Mouse (Mus musculus) ES-Bruce4 (cell line): ENCODE results near the gene Tent4a. TPM values are rescaled to one million over a fixed set of nuclear protein-coding genes. Genes with fewer than 3 reads are reported as not detected.
A peak's percentile ranks its signal among the peaks of the same experiment; 100 is the strongest.

Experiments
- H3K27ac ChIP-seq: 2 replicates; pipeline ENCODE4 v1.5.1; 2012; ENCODE audit warnings: low read length, inconsistent platforms; ENCODE audit not compliant: insufficient read depth
- H3K27me3 ChIP-seq: 2 replicates; pipeline ENCODE4 v1.6.1; 2012; ENCODE audit warnings: mild to moderate bottlenecking, low read length, inconsistent platforms; ENCODE audit not compliant: control insufficient read depth, poor library complexity, insufficient read depth, severe bottlenecking
- H3K36me3 ChIP-seq: 2 replicates; pipeline ENCODE4 v1.6.1; 2012; ENCODE audit warnings: inconsistent platforms, mild to moderate bottlenecking, low read length, moderate library complexity; ENCODE audit not compliant: control insufficient read depth, poor library complexity, insufficient read depth, severe bottlenecking
- H3K4me1 ChIP-seq: one replicate; pipeline ENCODE4 v1.8.1; 2011; ENCODE audit warnings: low read length; ENCODE audit not compliant: control insufficient read depth, insufficient read depth
- H3K4me3 ChIP-seq: 2 replicates; pipeline ENCODE4 v1.5.1; 2011; ENCODE audit warnings: low read depth, mild to moderate bottlenecking, low read length
- H3K9ac ChIP-seq: 2 replicates; pipeline ENCODE4 v1.6.1; 2012; ENCODE audit warnings: low read depth, mild to moderate bottlenecking, inconsistent platforms; ENCODE audit not compliant: poor library complexity, severe bottlenecking
- H3K9me3 ChIP-seq: replicated peaks from 2 replicates; pipeline ENCODE4 v1.6.1; 2012; ENCODE audit warnings: mild to moderate bottlenecking, low read length, inconsistent platforms; ENCODE audit not compliant: control insufficient read depth, poor library complexity, insufficient read depth, severe bottlenecking
- CTCF ChIP-seq: IDR thresholded peaks from one replicate; pipeline ENCODE4 v1.8.1; 2011; ENCODE audit warnings: low read depth, low read length
- EP300 ChIP-seq: IDR thresholded peaks from 2 replicates; pipeline ENCODE4 v1.6.1; 2011; ENCODE audit warnings: low read depth, low read length; ENCODE audit not compliant: insufficient read depth
- POLR2A ChIP-seq: IDR thresholded peaks from one replicate; pipeline ENCODE4 v1.8.1; 2011; ENCODE audit warnings: low read length; ENCODE audit not compliant: insufficient read depth
- polyA plus RNA-seq: library from polyadenylated mRNA; stranded (reverse); fragments of >200 nt; gene quantifications from 2 replicates; pipeline ENCODE4 v1.2.4, GENCODE M21; 2011; ENCODE audit warnings: low read depth; ENCODE audit not compliant: missing spikeins, insufficient read depth, insufficient read length

The Tent4a gene
- polyA plus RNA-seq, 1 experiment, result 34.8 TPM

DNA sequence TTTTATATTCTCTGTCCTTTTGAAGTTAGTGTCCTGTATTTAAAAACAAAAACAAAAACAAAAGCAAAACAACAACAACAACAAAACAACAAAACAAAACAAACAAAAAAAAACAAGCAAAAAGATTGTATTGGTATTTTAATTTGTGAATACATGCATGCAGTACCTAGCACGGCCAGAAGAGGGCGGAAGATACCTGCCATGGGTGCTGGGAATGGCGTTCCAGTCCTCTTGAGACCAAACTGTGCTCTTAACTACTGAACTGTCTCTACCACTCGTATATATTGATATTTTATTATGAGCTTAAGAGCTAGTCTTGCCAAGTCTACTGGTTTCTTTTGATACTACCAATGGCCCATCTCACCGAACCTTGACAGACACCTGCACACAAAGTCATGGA lies 18.6 kb upstream of the Tent4a start:
- no peaks in the 10 kb centered on the region for H3K4me1 ChIP-seq
- H3K4me3 ChIP-seq, result no peak overlapping the region
- no peak overlapping the region for H3K27ac ChIP-seq
- no peaks in the 10 kb centered on the region for H3K27me3 ChIP-seq
- no peaks in the 10 kb centered on the region for H3K36me3 ChIP-seq
- no peaks in the 10 kb centered on the region for H3K9me3 ChIP-seq
- no peak for TF ChIP-seq POLR2A
- TF ChIP-seq EP300, result no peak
- TF ChIP-seq CTCF, result peak; percentile 92
- H3K9ac ChIP-seq, result no peak overlapping the region

DNA sequence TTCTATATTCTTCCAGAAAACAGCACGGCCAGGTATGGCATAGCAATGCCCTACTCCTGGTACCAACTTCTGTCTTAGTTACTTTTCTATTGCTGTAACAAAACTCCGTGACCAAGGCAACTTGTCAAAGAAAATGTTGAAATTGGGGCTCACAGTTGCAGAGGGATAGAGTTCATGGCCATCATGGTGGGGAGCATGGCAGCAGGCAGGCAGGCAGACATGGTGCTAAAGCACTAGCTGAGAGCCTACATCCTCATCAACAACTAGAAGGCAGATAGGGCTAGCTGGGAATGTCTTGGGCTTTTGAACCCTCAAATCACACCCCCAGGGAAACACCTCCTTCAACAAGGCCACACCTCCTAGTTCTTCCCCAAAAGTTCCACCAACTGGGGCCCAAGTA lies 16.4 kb upstream of the Tent4a start:
- H3K36me3 ChIP-seq, result no peaks in the 10 kb centered on the region
- TF ChIP-seq CTCF (no peak), EP300 (no peak), POLR2A (no peak)
- no peak overlapping the region for H3K9ac ChIP-seq
- H3K4me3 ChIP-seq, result no peak overlapping the region
- no peak overlapping the region for H3K27ac ChIP-seq
- no peaks in the 10 kb centered on the region for H3K9me3 ChIP-seq
- no peaks in the 10 kb centered on the region for H3K4me1 ChIP-seq
- H3K27me3 ChIP-seq, result no peaks in the 10 kb centered on the region

DNA sequence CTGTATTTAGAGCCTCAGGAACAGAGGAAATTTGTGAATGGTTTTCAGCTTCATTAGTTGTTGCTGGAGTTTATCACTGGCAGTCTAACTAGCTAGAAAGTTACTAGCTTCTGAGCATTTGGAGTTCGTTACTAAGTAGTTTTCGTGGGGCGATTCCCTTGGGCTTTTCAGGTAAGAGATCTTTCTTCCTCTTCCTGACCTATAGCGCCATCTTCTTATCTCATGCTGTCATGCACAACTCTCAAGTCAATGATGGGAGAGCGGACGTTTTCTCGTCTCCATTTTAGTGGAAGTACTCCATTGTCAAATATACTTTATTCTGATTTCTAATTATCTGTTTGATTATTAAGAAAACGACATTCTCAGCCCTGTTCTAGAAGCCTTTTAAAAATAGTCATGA lies 15.6 kb upstream of the Tent4a start:
- TF ChIP-seq EP300 (no peak), CTCF (no peak), POLR2A (no peak)
- no peaks in the 10 kb centered on the region for H3K27me3 ChIP-seq
- H3K9ac ChIP-seq, result no peak overlapping the region

DNA sequence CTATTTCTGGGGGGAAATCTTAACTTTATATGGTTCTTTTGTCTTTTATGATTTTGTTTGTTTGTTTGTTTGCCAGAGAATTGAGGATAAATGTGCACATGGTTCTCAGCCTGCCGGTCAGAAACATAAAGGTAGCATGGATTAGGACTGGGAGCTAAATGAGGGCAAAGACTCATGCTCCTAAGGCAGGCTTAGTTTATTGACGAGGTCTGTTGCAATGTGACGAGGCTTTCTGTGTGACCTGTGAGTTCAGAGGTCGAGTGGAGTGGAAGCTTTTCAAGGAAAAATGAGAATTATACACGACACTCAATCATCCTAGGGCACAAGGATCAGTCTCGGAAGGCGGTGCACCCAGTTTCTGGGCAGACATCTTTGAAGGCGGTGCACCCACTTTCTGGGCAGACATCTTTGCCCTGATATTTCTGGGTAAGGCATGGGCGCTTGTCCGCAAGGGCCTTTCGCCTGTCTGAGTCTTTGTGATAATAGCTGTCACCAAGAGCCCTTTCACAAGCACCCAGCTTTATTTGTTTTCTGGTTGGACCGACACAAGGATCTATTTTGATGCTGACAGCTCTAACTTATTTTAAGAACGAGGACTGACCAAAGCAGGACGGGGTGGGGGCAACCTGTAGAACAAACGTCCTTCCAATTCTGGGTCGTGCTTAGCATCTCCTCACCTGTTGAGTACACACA lies 13.2 kb upstream of the Tent4a start:
- Histone ChIP-seq H3K27me3 (no peaks in the 10 kb centered on the region), H3K36me3 (no peaks in the 10 kb centered on the region), H3K9me3 (no peaks in the 10 kb centered on the region), H3K4me3 (no peak overlapping the region), H3K9ac (no peak overlapping the region), H3K27ac (no peak overlapping the region), H3K4me1 (no peaks in the 10 kb centered on the region)
- TF ChIP-seq CTCF (no peak), EP300 (no peak), POLR2A (no peak)

More for the DNA sequence above, 15.6 kb upstream of the Tent4a start:
- Histone ChIP-seq H3K4me3 (no peak overlapping the region), H3K9me3 (no peaks in the 10 kb centered on the region), H3K27ac (no peak overlapping the region), H3K36me3 (no peaks in the 10 kb centered on the region), H3K4me1 (no peaks in the 10 kb centered on the region)

DNA sequence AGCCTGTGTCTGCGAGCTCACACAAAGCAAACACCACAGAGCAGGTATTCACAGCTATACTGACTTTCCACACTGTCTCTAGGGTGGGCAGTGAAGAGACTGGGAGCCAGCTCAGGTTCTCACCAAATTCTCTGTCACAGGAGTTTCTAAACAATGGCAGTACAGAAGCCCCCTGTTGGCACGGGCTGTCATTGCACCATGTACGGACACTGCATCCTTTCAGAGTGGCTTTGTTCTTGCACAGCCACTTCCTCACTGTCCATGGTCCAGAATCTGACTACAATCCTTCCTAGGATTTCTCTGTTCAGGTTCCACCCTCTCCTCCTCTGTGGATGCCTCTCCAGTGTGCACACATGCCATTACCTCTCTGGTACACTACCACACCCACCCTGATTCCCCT lies 10.6 kb upstream of the Tent4a start:
- Histone ChIP-seq H3K27me3 (no peaks in the 10 kb centered on the region), H3K9me3 (no peaks in the 10 kb centered on the region), H3K4me1 (no peaks in the 10 kb centered on the region), H3K36me3 (no peaks in the 10 kb centered on the region), H3K9ac (no peak overlapping the region), H3K27ac (no peak overlapping the region), H3K4me3 (no peak overlapping the region)
- TF ChIP-seq POLR2A (no peak), EP300 (no peak), CTCF (peak; percentile 39)

DNA sequence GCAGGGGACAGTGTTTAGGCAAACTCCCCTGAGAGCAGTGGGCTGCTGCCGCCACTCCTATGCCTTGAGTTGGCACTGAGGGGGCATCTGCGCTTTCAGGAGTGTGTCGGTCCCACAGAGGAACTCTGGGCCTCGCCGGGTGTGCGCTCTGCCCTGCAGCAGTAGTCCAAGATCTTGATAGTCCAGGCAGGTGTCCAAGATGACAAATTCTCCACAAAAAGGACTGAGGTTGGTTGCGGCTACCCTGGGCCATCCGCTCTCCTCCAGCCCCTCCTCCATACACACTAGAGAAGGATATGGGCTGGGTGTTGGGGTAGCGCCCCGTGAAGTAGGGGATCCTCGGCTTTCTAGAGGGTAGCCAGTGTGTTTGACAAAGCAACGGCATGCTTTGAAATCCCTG lies 9.2 kb upstream of the Tent4a start:
- no peaks in the 10 kb centered on the region for H3K4me1 ChIP-seq
- H3K36me3 ChIP-seq, result no peaks in the 10 kb centered on the region
- TF ChIP-seq CTCF (no peak), EP300 (no peak), POLR2A (no peak)
- no peaks in the 10 kb centered on the region for H3K27me3 ChIP-seq
- H3K9ac ChIP-seq, result no peak overlapping the region
- no peak overlapping the region for H3K4me3 ChIP-seq
- H3K9me3 ChIP-seq, result no peaks in the 10 kb centered on the region
- no peak overlapping the region for H3K27ac ChIP-seq
